Mouse (Mus musculus): ENCODE results near the gene Nhlh1. TPM values are rescaled to one million over a fixed set of nuclear protein-coding genes. Genes with fewer than 3 reads are reported as not detected.

The Nhlh1 gene
- polyA plus RNA-seq, 1 experiment from 2014 or later = not detected

DNA sequence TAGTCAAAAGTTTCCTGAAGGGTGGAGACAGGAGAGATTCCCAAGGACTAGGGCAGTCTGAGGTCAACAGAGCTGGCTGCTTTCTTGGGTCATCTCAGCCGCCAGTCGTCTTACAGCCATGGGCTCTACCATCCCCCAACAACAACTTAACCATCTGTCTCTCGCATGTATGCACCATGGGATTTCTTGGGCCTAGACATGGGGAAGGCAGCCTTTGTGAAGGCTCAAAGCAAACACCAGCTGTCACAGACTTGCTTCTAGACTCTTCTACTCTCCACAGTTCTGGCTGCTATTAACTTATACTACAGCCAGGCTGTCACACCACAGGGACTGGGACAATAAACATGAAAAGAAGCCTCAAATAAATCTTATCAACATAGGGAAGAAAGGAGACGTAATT is 14.2 kb upstream of the Nhlh1 start:
- 75% methylated on average over 4 of the region's 4 CpGs for WGBS
- no peaks in the 10 kb centered on the region for H3K9me3 ChIP-seq (replicated peaks)
- peaks cover 98% of the 10 kb centered on the region for H3K36me3 ChIP-seq
- no peak overlapping the region for H3K4me2 ChIP-seq
- no peak for ATAC-seq (ENCODE audit: insufficient number of reproducible peaks, low FRiP score)
- H3K9ac ChIP-seq = no peak overlapping the region
- no peak overlapping the region for H3K4me3 ChIP-seq
- H3K27ac ChIP-seq (ENCODE audit: poor library complexity, severe bottlenecking) = no peak overlapping the region
- no peaks in the 10 kb centered on the region for H3K27me3 ChIP-seq (replicated peaks)
- peaks cover 14% of the 10 kb centered on the region for H3K4me1 ChIP-seq (replicated peaks)

DNA sequence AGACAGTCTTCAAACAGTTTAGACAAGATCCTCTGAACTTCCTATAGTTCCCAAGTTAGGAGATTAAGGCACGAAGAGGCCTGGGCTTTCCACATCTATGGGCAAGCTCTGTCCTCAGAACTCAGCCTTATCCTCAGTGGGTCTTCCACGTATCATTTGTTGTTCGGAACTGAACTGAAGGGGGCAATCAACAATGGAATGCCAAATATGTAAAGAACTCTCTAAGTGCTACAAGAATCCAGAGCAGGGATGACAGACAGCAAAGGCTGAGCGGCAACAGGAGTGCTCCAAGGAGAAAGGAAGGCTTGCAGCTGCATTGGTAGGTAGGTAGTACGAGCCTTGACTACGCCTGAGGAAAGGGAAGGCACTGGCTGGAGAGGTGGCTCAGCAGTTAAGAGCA is 12.9 kb upstream of the Nhlh1 start:
- ATAC-seq (ENCODE audit: insufficient number of reproducible peaks, low FRiP score) = no peak
- peaks cover 99% of the 10 kb centered on the region for H3K36me3 ChIP-seq
- H3K27ac ChIP-seq (ENCODE audit: poor library complexity, severe bottlenecking) = no peak overlapping the region
- no peak overlapping the region for H3K9ac ChIP-seq
- H3K4me2 ChIP-seq = no peak overlapping the region
- H3K9me3 ChIP-seq (replicated peaks) = no peaks in the 10 kb centered on the region
- H3K27me3 ChIP-seq (replicated peaks) = no peaks in the 10 kb centered on the region
- H3K4me1 ChIP-seq (replicated peaks) = peaks cover 14% of the 10 kb centered on the region
- no peak overlapping the region for H3K4me3 ChIP-seq
- 42% methylated on average over 6 of the region's 6 CpGs for WGBS

DNA sequence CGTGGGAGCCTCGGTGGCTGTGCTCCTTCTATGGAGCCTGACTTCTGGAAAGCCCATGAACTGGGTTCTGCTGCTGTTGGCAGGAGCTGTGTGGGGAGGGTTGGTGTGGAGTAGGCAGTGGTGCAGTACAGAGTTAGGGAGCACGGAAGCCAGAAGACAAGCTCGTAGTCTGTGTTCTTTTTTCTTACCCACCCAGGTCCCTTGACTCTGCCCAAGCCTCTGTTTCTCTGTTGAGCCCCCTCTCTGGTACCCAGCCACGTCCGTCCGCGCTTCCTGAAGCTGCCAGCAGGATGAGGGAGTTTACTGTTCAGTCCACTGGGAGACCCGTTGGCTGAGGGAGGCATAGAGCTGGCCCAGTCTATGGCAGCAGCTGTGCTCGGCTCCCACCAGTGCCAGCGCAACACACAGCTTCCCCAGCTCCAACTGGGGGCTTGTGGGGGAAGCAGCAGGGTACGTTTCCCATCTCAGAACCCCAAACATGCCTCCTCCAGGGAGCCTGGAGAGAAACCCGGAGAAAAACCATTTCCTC is 7.3 kb upstream of the Nhlh1 start:
- H3K4me3 ChIP-seq = no peak overlapping the region
- H3K9ac ChIP-seq = no peak overlapping the region
- H3K36me3 ChIP-seq = peaks cover 59% of the 10 kb centered on the region
- peaks cover 14% of the 10 kb centered on the region for H3K4me1 ChIP-seq (replicated peaks)
- 70% methylated on average over 13 of the region's 13 CpGs for WGBS
- no peak for ATAC-seq (ENCODE audit: insufficient number of reproducible peaks, low FRiP score)
- no peak overlapping the region for H3K27ac ChIP-seq (ENCODE audit: poor library complexity, severe bottlenecking)
- no peak overlapping the region for H3K4me2 ChIP-seq
- H3K27me3 ChIP-seq (replicated peaks) = no peaks in the 10 kb centered on the region
- no peaks in the 10 kb centered on the region for H3K9me3 ChIP-seq (replicated peaks)

DNA sequence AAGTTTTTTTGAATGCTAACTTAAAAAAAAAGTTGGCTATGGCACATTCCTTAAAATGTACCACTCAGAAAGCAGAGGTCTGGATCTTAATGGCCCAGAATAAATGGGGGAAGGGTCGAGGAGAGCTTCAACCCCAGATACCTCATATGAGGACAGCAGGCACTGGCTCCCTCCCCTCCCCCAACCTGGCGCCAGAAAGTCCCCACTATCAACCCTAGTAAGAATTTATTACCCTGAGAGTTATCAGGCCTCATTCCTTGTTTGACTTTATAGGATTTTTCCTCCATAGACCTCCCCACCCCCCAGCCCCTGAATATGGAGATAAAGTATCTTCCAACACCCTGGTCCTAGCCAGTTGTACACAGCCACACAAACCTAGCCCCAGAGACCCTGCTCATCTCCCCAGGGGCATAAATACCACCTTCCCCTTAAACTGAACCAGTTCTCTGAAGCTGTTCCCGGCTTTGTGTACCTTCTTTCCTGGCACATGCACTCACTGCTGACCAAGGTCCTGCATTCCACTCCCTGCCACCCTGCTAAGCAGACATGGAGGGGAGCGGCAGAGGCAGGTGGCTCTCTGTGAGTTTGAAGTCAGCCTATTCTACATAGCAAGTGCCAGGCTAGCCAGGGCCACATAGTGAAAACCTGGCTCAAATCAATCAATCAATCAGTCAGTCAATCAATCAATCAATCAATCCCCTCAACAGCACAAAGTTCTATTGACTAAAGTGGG is 6.1 kb upstream of the Nhlh1 start:
- H3K27ac ChIP-seq (ENCODE audit: poor library complexity, severe bottlenecking) = no peak overlapping the region
- H3K36me3 ChIP-seq = peaks cover 46% of the 10 kb centered on the region
- no peak overlapping the region for H3K9ac ChIP-seq
- no peak overlapping the region for H3K4me3 ChIP-seq
- no peak for ATAC-seq (ENCODE audit: insufficient number of reproducible peaks, low FRiP score)
- H3K4me2 ChIP-seq = no peak overlapping the region
- 47% methylated on average over 4 of the region's 4 CpGs for WGBS
- H3K27me3 ChIP-seq (replicated peaks) = peaks cover 11% of the 10 kb centered on the region
- no peaks in the 10 kb centered on the region for H3K9me3 ChIP-seq (replicated peaks)
- peaks cover 14% of the 10 kb centered on the region for H3K4me1 ChIP-seq (replicated peaks)

DNA sequence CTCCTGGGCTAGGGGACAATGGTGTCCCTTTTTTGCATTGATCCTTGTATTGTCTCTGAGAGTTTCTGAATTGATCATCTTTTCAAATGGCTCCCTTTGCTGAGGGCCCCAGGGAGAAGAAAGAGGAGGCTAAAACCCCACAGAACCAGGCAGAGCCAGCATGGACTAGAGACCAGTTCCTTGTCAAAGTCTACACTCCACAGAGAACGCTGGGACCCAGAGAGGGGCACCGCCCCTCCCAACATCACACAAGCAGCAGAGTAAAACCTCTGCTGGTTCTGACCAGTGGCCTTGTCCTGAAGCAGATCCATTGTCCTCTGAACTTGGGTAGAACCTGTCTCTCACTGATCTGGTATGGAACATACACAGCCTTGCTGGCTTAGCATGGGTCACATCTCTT is 4.7 kb upstream of the Nhlh1 start:
- Histone ChIP-seq H3K4me1 (replicated peaks) (peaks cover 14% of the 10 kb centered on the region), H3K9me3 (replicated peaks) (no peaks in the 10 kb centered on the region), H3K4me3 (no peak overlapping the region), H3K4me2 (no peak overlapping the region), H3K27ac (ENCODE audit: poor library complexity, severe bottlenecking) (no peak overlapping the region), H3K27me3 (replicated peaks) (peaks cover 24% of the 10 kb centered on the region), H3K36me3 (peaks cover 33% of the 10 kb centered on the region), H3K9ac (no peak overlapping the region)
- no peak for ATAC-seq (ENCODE audit: insufficient number of reproducible peaks, low FRiP score)
- WGBS = 71% methylated on average over 2 of the region's 2 CpGs

DNA sequence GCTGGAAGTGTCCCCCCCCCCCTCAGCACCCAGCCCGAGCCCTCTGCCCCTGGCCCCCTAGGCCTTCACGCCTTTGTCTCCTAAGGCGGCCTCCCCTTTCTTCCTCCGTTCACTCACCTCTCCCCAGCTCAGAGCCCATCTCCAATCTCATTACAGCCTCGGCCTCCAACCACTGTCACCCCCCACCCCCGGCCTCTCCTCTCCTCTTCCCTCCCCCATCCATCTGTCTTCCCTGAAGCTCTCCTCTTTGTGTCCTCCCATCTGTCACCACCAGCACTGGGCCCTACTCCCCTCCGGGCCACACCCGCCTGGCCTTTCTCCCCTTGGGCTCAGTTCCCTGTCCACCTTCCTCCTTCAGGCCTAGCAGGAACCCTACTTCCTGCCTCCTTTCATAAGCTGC is 3.8 kb upstream of the Nhlh1 start:
- ATAC-seq (ENCODE audit: insufficient number of reproducible peaks, low FRiP score) = no peak
- Histone ChIP-seq H3K9ac (no peak overlapping the region), H3K36me3 (peaks cover 24% of the 10 kb centered on the region), H3K27me3 (replicated peaks) (peaks cover 33% of the 10 kb centered on the region), H3K4me2 (no peak overlapping the region), H3K4me1 (replicated peaks) (peaks cover 14% of the 10 kb centered on the region), H3K27ac (ENCODE audit: poor library complexity, severe bottlenecking) (no peak overlapping the region), H3K4me3 (no peak overlapping the region), H3K9me3 (replicated peaks) (no peaks in the 10 kb centered on the region)
- 29% methylated on average over 8 of the region's 8 CpGs for WGBS

DNA sequence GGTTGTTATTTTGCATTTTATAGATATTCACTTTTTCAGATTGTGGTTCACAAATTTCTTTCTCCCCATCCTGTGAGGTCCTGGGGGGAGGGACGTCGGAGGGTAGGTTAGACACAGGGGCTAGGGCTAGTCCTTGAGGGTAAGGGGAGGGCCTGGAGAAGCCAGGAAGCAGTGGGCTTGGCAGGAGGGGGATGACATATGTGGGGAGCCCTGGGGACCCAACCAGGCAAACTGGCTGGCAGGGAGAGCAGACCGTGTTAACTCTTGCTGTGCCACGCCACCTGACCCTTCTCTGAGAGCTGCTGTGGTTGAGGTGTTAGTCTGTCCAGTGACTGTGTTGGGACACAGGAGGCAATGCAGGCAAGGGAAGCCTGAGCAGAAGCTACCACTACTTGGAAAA is 3.3 kb upstream of the Nhlh1 start:
- Histone ChIP-seq H3K36me3 (peaks cover 18% of the 10 kb centered on the region), H3K27ac (ENCODE audit: poor library complexity, severe bottlenecking) (no peak overlapping the region), H3K4me3 (no peak overlapping the region), H3K9me3 (replicated peaks) (no peaks in the 10 kb centered on the region), H3K4me1 (replicated peaks) (peaks cover 14% of the 10 kb centered on the region), H3K4me2 (no peak overlapping the region), H3K9ac (no peak overlapping the region), H3K27me3 (replicated peaks) (peaks cover 39% of the 10 kb centered on the region)
- WGBS = 50% methylated on average over 4 of the region's 4 CpGs
- no peak for ATAC-seq (ENCODE audit: insufficient number of reproducible peaks, low FRiP score)

DNA sequence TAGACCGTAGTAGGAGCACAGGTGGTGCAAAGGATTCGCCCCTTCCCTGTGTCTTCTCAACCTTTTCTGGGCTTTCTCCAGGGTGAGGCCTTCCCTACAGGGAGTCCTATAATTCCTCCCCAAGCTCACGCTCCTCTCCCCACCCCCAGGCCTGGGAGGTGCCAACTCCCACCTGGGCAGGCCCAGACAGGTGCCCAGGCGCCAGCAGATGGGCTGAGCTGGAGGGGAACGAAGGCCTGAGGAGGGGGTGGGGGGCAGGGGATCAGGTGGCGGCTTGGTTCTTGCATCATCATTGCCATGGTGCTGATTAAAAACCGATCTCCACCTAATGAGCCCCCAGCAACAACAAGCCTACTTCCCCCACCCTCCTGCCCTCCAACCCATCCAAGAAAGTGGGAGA is 1.5 kb upstream of the Nhlh1 start:
- Histone ChIP-seq H3K27ac (ENCODE audit: poor library complexity, severe bottlenecking) (no peak overlapping the region), H3K9ac (no peak overlapping the region), H3K36me3 (0 out of 2 replicates have a peak, but pooled peaks cover under 1% of the 10 kb centered on the region), H3K4me1 (replicated peaks) (peaks cover 18% of the 10 kb centered on the region), H3K9me3 (replicated peaks) (no peaks in the 10 kb centered on the region), H3K4me2 (no peak overlapping the region), H3K27me3 (replicated peaks) (peaks cover 55% of the 10 kb centered on the region), H3K4me3 (no peak overlapping the region)
- ATAC-seq (ENCODE audit: insufficient number of reproducible peaks, low FRiP score) = no peak
- 67% methylated on average over 7 of the region's 7 CpGs for WGBS

DNA sequence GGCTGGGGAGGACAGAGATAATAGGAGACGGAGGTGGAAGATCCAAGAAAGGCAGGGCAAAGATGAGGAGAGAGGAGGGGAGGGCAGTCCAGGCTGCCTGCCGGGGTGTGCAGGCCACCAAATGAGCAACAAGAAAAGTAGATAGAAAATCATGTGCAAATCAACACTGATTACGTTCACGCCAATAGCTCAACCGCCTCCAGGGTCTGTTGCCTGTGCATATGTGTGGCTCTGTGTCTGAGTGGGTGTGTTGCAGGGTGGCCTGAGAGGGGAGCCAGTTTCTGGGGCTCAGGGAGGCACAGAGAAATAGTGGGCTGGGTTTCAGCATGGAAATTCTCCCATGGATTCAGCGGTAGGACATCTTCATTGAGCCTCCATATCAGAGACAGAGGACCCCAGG is 948 bp upstream of the Nhlh1 start:
- Histone ChIP-seq H3K4me2 (no peak overlapping the region), H3K27ac (ENCODE audit: poor library complexity, severe bottlenecking) (no peak overlapping the region), H3K4me1 (replicated peaks) (peaks cover 18% of the 10 kb centered on the region), H3K9ac (no peak overlapping the region), H3K9me3 (replicated peaks) (no peaks in the 10 kb centered on the region), H3K4me3 (no peak overlapping the region), H3K27me3 (replicated peaks) (peaks cover 61% of the 10 kb centered on the region), H3K36me3 (no peaks in the 10 kb centered on the region)
- WGBS = 59% methylated on average over 6 of the region's 6 CpGs
- no peak for ATAC-seq (ENCODE audit: insufficient number of reproducible peaks, low FRiP score)

DNA sequence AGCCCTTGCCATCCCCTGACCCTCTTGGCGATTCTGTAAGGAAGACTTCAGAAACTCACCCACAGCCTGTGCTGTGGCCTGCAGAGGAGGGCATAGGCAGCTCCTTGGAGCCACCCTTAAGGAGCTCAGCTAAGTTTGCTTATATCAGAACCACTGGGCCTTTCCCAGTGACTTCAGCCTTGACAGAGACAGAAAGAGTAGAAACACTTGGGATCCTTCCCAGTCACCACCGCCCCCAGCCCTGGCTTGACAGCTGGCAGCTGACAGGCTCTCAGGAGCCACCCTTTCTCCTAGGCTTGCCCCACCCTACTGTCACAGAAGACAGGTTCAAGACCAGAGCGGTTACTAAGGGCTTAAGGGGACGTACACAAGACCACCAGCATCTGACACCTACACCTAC is 1.1 kb downstream of the Nhlh1 start:
- H3K27ac ChIP-seq (ENCODE audit: poor library complexity, severe bottlenecking) = no peak overlapping the region
- 61% methylated on average over 4 of the region's 4 CpGs for WGBS
- peaks cover 80% of the 10 kb centered on the region for H3K27me3 ChIP-seq (replicated peaks)
- H3K9ac ChIP-seq = no peak overlapping the region
- H3K9me3 ChIP-seq (replicated peaks) = no peaks in the 10 kb centered on the region
- peaks cover 20% of the 10 kb centered on the region for H3K4me1 ChIP-seq (replicated peaks)
- H3K4me3 ChIP-seq = no peak overlapping the region
- no peaks in the 10 kb centered on the region for H3K36me3 ChIP-seq
- ATAC-seq (ENCODE audit: insufficient number of reproducible peaks, low FRiP score) = no peak
- H3K4me2 ChIP-seq = no peak overlapping the region

DNA sequence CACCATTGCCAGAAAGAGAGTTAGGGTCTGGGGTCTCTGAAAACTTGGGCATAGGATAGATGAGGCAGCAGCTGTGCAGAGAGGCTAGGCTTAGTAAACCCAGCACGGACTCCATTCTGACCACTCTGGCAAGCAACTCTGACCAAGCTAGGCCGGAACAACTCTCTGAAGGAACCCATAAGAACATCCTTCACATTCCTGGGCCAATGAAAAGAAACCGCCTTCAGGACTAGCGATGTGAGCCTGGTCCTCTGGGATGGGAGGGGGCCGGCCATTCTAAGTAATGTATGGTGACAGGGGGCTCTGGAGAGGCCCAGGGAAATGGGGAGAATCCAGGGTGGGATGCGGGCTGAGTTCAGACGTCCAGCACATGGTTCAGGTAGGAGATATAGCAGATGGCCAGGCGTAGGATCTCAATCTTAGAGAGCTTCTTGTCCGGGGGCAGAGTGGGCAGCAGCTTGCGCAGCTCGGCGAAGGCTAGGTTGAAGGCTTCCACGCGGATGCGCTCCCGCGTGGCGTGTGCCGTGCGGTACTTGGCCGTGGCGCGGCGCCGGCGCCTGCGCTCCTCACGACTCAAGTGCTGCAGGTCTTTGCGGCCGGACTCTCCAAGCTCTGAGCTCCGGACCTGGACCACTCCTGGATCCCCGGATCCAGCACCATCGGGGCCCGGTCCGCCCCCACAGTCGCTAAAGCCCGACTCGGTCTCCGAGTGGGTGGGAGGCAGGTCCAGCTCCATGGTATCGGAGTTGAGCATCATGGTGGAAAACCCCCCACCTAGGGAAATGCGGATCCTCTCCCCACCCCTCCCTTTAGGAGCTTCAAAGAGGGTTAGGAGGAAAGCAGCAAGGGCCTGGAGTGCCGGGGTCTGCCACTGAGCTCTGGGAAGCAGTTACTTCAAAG is 3.6 kb downstream of the Nhlh1 start:
- Histone ChIP-seq H3K36me3 (no peaks in the 10 kb centered on the region), H3K9me3 (replicated peaks) (no peaks in the 10 kb centered on the region), H3K4me3 (peak overlapping the region; percentile 49), H3K27me3 (replicated peaks) (peaks cover 76% of the 10 kb centered on the region), H3K9ac (peak overlapping the region; percentile 70), H3K4me2 (peak overlapping the region; percentile 84), H3K27ac (ENCODE audit: poor library complexity, severe bottlenecking) (no peak overlapping the region), H3K4me1 (replicated peaks) (peaks cover 20% of the 10 kb centered on the region)
- 2% methylated on average over 42 of the region's 42 CpGs for WGBS
- peak; percentile 29; the same call in 1 of the 2 replicates for ATAC-seq (ENCODE audit: insufficient number of reproducible peaks, low FRiP score)
